In genomic region chrX:77387271-77387670, GRCm38 (mm10) we compare ENCODE assay signal across 23 mouse cellular contexts.
DNase-seq lines count a peak whose midpoint lies in the region; ATAC-seq and TF ChIP-seq lines count a peak whose summit lies in the region.
"Had no signal": no experiment of that assay in that cellular context is flagged by ENCODE, and none has a peak within 500 bp of the region (broad histone marks: within the 10 kb centered on the region; RNA-seq: fewer than 3 reads in every experiment).

No protein-coding gene starts in this region.

- no peaks in the 10 kb centered on the region for H3K9me3 ChIP-seq in liver, embryonic 11.5 days (ENCODE audit: control insufficient read depth, low read length)
- no peaks in the 10 kb centered on the region for H3K9me3 ChIP-seq in liver, embryonic 15.5 days (replicated peaks)
- H3K9me3 ChIP-seq: embryonic facial prominence, embryonic 10.5 days; embryonic facial prominence, embryonic 12.5 days; forebrain, embryonic 13.5 days; forebrain, embryonic 15.5 days; G1E had no signal

- H3K9ac ChIP-seq in liver, adult 2 months (ENCODE audit: low read depth, low read length), result no peak overlapping the region
- no peak overlapping the region for H3K9ac ChIP-seq in liver, embryonic 11.5 days (ENCODE audit: low read depth, low read length)
- no peak overlapping the region for H3K9ac ChIP-seq in liver, embryonic 15.5 days
- H3K9ac ChIP-seq: embryonic facial prominence, embryonic 12.5 days; forebrain, embryonic 13.5 days; forebrain, embryonic 15.5 days had no signal

- no peak for TF ChIP-seq CTCF in liver, adult 2 months (IDR thresholded peaks at IDR 0.05; ENCODE audit: low read depth, low read length)

- DNase-seq in liver, adult 2 months (ENCODE audit: extremely low read depth, low read depth, low spot score), result peak; percentile 62
- DNase-seq in liver, embryonic 11.5 days (ENCODE audit: low spot score), result no peak
- DNase-seq in liver, result no peak
- DNase-seq in layer of hippocampus, adult 9-10 months (ENCODE audit: low spot score), result no peak
- DNase-seq: adrenal gland, adult 8-10 months; adrenal gland, postnatal 14 days; adrenal gland, postnatal 36 days; B cell, adult 2 months; cerebellum, adult 11-12 months; cerebellum, adult 2 months; cerebellum, adult 9-10 months; cerebellum, postnatal 10 days; cerebellum, postnatal 25 days had no signal

- H3K79me2 ChIP-seq in liver, adult 2 months (ENCODE audit: control insufficient read depth, insufficient read depth, low read length), result no peaks in the 10 kb centered on the region

- no peaks in the 10 kb centered on the region for H3K27me3 ChIP-seq in liver, adult 2 months (ENCODE audit: control insufficient read depth, insufficient read depth, low read length)
- H3K27me3 ChIP-seq in liver, embryonic 11.5 days (replicated peaks; ENCODE audit: control insufficient read depth, insufficient read depth, low read length), result no peaks in the 10 kb centered on the region
- H3K27me3 ChIP-seq in liver, embryonic 15.5 days, result no peaks in the 10 kb centered on the region
- H3K27me3 ChIP-seq: CH12.LX; embryonic facial prominence, embryonic 12.5 days; forebrain, embryonic 13.5 days; forebrain, embryonic 15.5 days had no signal

- no peak overlapping the region for H3K27ac ChIP-seq in liver, adult 2 months (replicated peaks; ENCODE audit: insufficient read depth, low read depth, low read length)
- no peak overlapping the region for H3K27ac ChIP-seq in liver, embryonic 11.5 days (ENCODE audit: low read depth, low read length)
- no peak overlapping the region for H3K27ac ChIP-seq in liver, embryonic 15.5 days (replicated peaks)
- H3K27ac ChIP-seq: embryonic facial prominence, embryonic 10.5 days; embryonic facial prominence, embryonic 12.5 days; forebrain, embryonic 13.5 days; forebrain, embryonic 15.5 days had no signal

- H3K4me2 ChIP-seq in liver, embryonic 11.5 days, result no peak overlapping the region
- H3K4me2 ChIP-seq in liver, embryonic 15.5 days, result no peak overlapping the region
- H3K4me2 ChIP-seq: embryonic facial prominence, embryonic 12.5 days; forebrain, embryonic 13.5 days; forebrain, embryonic 15.5 days had no signal

- no peak overlapping the region for H3K4me3 ChIP-seq in liver, adult 2 months (ENCODE audit: insufficient read depth, low read depth, low read length)
- H3K4me3 ChIP-seq in liver, embryonic 11.5 days (ENCODE audit: low read depth, low read length), result no peak overlapping the region
- H3K4me3 ChIP-seq in liver, embryonic 15.5 days (replicated peaks), result no peak overlapping the region
- H3K4me3 ChIP-seq: embryonic facial prominence, embryonic 10.5 days; embryonic facial prominence, embryonic 12.5 days; forebrain, embryonic 13.5 days; forebrain, embryonic 15.5 days had no signal

- no peaks in the 10 kb centered on the region for H3K36me3 ChIP-seq in liver, adult 2 months (ENCODE audit: control insufficient read depth, insufficient read depth, low read length)
- H3K36me3 ChIP-seq in liver, embryonic 11.5 days (ENCODE audit: control insufficient read depth, insufficient read depth, low read length), result no peaks in the 10 kb centered on the region
- H3K36me3 ChIP-seq in liver, embryonic 15.5 days (replicated peaks), result no peaks in the 10 kb centered on the region
- H3K36me3 ChIP-seq: embryonic facial prominence, embryonic 10.5 days; embryonic facial prominence, embryonic 12.5 days; forebrain, embryonic 15.5 days; G1E had no signal

- ATAC-seq in liver, embryonic 11.5 days (replicated peaks; ENCODE audit: low FRiP score), result no peak
- peak; percentile 31; the same call in 1 of the 2 replicates for ATAC-seq in liver, embryonic 15.5 days (ENCODE audit: insufficient read depth)
- ATAC-seq: activated CD4-positive, CD25-positive, alpha-beta regulatory T cell, adult 4 months; CD4-positive, CD25-positive, alpha-beta regulatory T cell, adult 4 months; forebrain, embryonic 13.5 days; forebrain, embryonic 15.5 days; Patski had no signal

- no peaks in the 10 kb centered on the region for H3K4me1 ChIP-seq in liver, adult 2 months (ENCODE audit: control insufficient read depth, insufficient read depth, low read length)
- H3K4me1 ChIP-seq in liver, embryonic 11.5 days (replicated peaks; ENCODE audit: control insufficient read depth, insufficient read depth, low read length), result no peaks in the 10 kb centered on the region
- no peaks in the 10 kb centered on the region for H3K4me1 ChIP-seq in liver, embryonic 15.5 days (replicated peaks)
- H3K4me1 ChIP-seq: embryonic facial prominence, embryonic 10.5 days; embryonic facial prominence, embryonic 12.5 days; forebrain, embryonic 13.5 days; forebrain, embryonic 15.5 days had no signal

- WGBS in liver, adult 2 months, result 14% methylated on average over 1 of the region's 1 CpGs
- 70% methylated on average over 1 of the region's 1 CpGs for WGBS in liver, embryonic 11.5 days
- whole genome bisulfite sequencing in liver, embryonic 15.5 days (ENCODE audit: insufficient replicate concordance), result 65% methylated on average over 1 of the region's 1 CpGs

- TF ChIP-seq POLR2A in liver, adult 2 months (IDR thresholded peaks at IDR 0.05; ENCODE audit: extremely low read depth, insufficient read depth, low read length), result no peak
